Mouse (Mus musculus) intestine, embryonic 14.5 days (tissue): Measurements from ENCODE around the gene Eri3. TPM values are rescaled to one million over a fixed set of nuclear protein-coding genes. Genes with fewer than 3 reads are reported as not detected.
A peak's percentile ranks its signal among the peaks of the same experiment; 100 is the strongest.

Source experiments
- ATAC-seq: fragments of 200-750 bp; cut with Nextera tagmentation; replicated peaks from 2 replicates; pipeline ENCODE4 v1.8.0; 2017; ENCODE audit warnings: low read depth, moderate number of reproducible peaks, moderate TSS enrichment, moderate library complexity; ENCODE audit not compliant: low FRiP score, low TSS enrichment
- DNase-seq: peaks from one replicate; pipeline ENCODE4 v3.0.0-alpha.2; 2018; ENCODE audit warnings: low spot score
- H3K27ac ChIP-seq: fragments of 300-500 bp; sonication (generic); 2 replicates; pipeline ENCODE4 v1.5.1; 2014; ENCODE audit warnings: low read depth, mild to moderate bottlenecking, control low read depth
- H3K27me3 ChIP-seq: fragments of 300-500 bp; sonication (generic); replicated peaks from 2 replicates; pipeline ENCODE4 v1.6.1; 2014; ENCODE audit warnings: low read length, control low read depth; ENCODE audit not compliant: control insufficient read depth, insufficient read depth
- H3K36me3 ChIP-seq: fragments of 300-500 bp; sonication (generic); 2 replicates; pipeline ENCODE4 v1.6.1; 2014; ENCODE audit warnings: low read length, control low read depth; ENCODE audit not compliant: control insufficient read depth, insufficient read depth
- H3K4me1 ChIP-seq: fragments of 300-500 bp; sonication (generic); replicated peaks from 2 replicates; pipeline ENCODE4 v1.6.1; 2014; ENCODE audit warnings: low read length, control low read depth, mixed read lengths; ENCODE audit not compliant: control insufficient read depth, insufficient read depth
- H3K4me2 ChIP-seq: fragments of 300-500 bp; sonication (generic); 2 replicates; pipeline ENCODE4 v1.6.1; 2014; ENCODE audit warnings: low read length
- H3K4me3 ChIP-seq: fragments of 300-500 bp; sonication (generic); 2 replicates; pipeline ENCODE4 v1.5.1; 2014; ENCODE audit warnings: low read depth, low read length, control low read depth, mixed read lengths
- H3K9ac ChIP-seq: fragments of 300-500 bp; sonication (generic); 2 replicates; pipeline ENCODE4 v1.6.1; 2014; ENCODE audit warnings: mild to moderate bottlenecking, low read length
- H3K9me3 ChIP-seq: fragments of 300-500 bp; sonication (generic); 2 replicates; pipeline ENCODE4 v1.6.1; 2016; ENCODE audit warnings: low read length, control low read depth; ENCODE audit not compliant: control insufficient read depth
- whole genome bisulfite sequencing: fragments of 180-500 bp; shearing (Covaris S2); extraction: QIAGEN DNeasy Blood & Tissue Kit; methylation state at CpG from one replicate; pipeline ENCODE4 v1.1.7; 2014; 5-methylcytosine and 5-hydroxymethylcytosine counted together
- polyA plus RNA-seq: library from polyadenylated mRNA; unstranded; fragments of >200 nt; fragmentation: Nextera tagmentation; extraction: Ambion mirVana; gene quantifications from 2 replicates; pipeline ENCODE4 v1.2.1, GENCODE M21; 2014

Gene Eri3
- polyA plus RNA-seq, 1 experiment from 2014 or later = 141 TPM

- H3K4me3 ChIP-seq = no peak overlapping the region
- 83% methylated on average over 10 of the region's 10 CpGs for WGBS
- H3K27ac ChIP-seq = no peak overlapping the region
- H3K27me3 ChIP-seq = no peaks in the 10 kb centered on the region
- no peaks in the 10 kb centered on the region for H3K4me1 ChIP-seq
- no peaks in the 10 kb centered on the region for H3K9me3 ChIP-seq
- no peak for DNase-seq
- ATAC-seq = no peak
- no peak overlapping the region for H3K4me2 ChIP-seq
- H3K9ac ChIP-seq = no peak overlapping the region
- peaks cover 10% of the 10 kb centered on the region; the same call in 1 of the 2 replicates for H3K36me3 ChIP-seq
These were observed 114.4 kb downstream of the Eri3 start for GRCm38 (mm10) chr4:117664411-117665137.

GRCm38 (mm10) chr4:117665531-117665930, 115.4 kb downstream of the Eri3 start:
- H3K27me3 ChIP-seq = no peaks in the 10 kb centered on the region
- 80% methylated on average over 7 of the region's 7 CpGs for WGBS
- H3K9ac ChIP-seq = no peak overlapping the region
- no peak overlapping the region for H3K4me3 ChIP-seq
- no peaks in the 10 kb centered on the region for H3K4me1 ChIP-seq
- no peak overlapping the region for H3K27ac ChIP-seq
- H3K9me3 ChIP-seq = no peaks in the 10 kb centered on the region
- H3K4me2 ChIP-seq = no peak overlapping the region
- H3K36me3 ChIP-seq = peaks cover 10% of the 10 kb centered on the region; the same call in 1 of the 2 replicates
- ATAC-seq = no peak
- DNase-seq = no peak

GRCm38 (mm10) chr4:117666054-117666453, 115.9 kb downstream of the Eri3 start:
- Histone ChIP-seq H3K4me3 (no peak overlapping the region), H3K27me3 (no peaks in the 10 kb centered on the region), H3K9me3 (no peaks in the 10 kb centered on the region), H3K4me2 (no peak overlapping the region), H3K4me1 (no peaks in the 10 kb centered on the region), H3K27ac (no peak overlapping the region), H3K9ac (no peak overlapping the region), H3K36me3 (peaks cover 10% of the 10 kb centered on the region; the same call in 1 of the 2 replicates)
- 77% methylated on average over 8 of the region's 8 CpGs for WGBS
- ATAC-seq (no peak), DNase-seq (no peak)

- H3K9ac ChIP-seq = no peak overlapping the region
These were observed 119.7 kb downstream of the Eri3 start for GRCm38 (mm10) chr4:117669874-117670273.

GRCm38 (mm10) chr4:117672042-117672441, 121.9 kb downstream of the Eri3 start:
- DNase-seq (no peak), ATAC-seq (no peak)
- peaks cover 42% of the 10 kb centered on the region for H3K36me3 ChIP-seq
- no peaks in the 10 kb centered on the region for H3K27me3 ChIP-seq
- H3K4me1 ChIP-seq = no peaks in the 10 kb centered on the region
- no peak overlapping the region for H3K4me2 ChIP-seq
- no peak overlapping the region for H3K9ac ChIP-seq
- WGBS = 65% methylated on average over 9 of the region's 9 CpGs
- no peak overlapping the region for H3K4me3 ChIP-seq
- H3K9me3 ChIP-seq = no peaks in the 10 kb centered on the region
- no peak overlapping the region for H3K27ac ChIP-seq

More at GRCm38 (mm10) chr4:117669874-117670273, 119.7 kb downstream of the Eri3 start:
- H3K4me1 ChIP-seq = no peaks in the 10 kb centered on the region
- no peaks in the 10 kb centered on the region for H3K9me3 ChIP-seq
- DNase-seq = no peak
- H3K4me3 ChIP-seq = no peak overlapping the region
- peaks cover 22% of the 10 kb centered on the region for H3K36me3 ChIP-seq
- no peak overlapping the region for H3K4me2 ChIP-seq
- H3K27ac ChIP-seq = no peak overlapping the region
- WGBS = 76% methylated on average over 7 of the region's 7 CpGs
- no peak for ATAC-seq
- no peaks in the 10 kb centered on the region for H3K27me3 ChIP-seq

- WGBS = 83% methylated on average over 3 of the region's 3 CpGs
- DNase-seq = no peak
- H3K4me2 ChIP-seq = no peak overlapping the region
- H3K9me3 ChIP-seq = no peaks in the 10 kb centered on the region
- H3K27me3 ChIP-seq = no peaks in the 10 kb centered on the region
- H3K4me1 ChIP-seq = no peaks in the 10 kb centered on the region
- peaks cover 60% of the 10 kb centered on the region for H3K36me3 ChIP-seq
- no peak for ATAC-seq
- no peak overlapping the region for H3K4me3 ChIP-seq
- H3K9ac ChIP-seq = no peak overlapping the region
- no peak overlapping the region for H3K27ac ChIP-seq
These were observed 123.7 kb downstream of the Eri3 start for GRCm38 (mm10) chr4:117673901-117674300.

- ATAC-seq = 0 out of 2 replicates have a peak, but pooled peaks have one; percentile 23
- no peaks in the 10 kb centered on the region for H3K27me3 ChIP-seq
- peak; percentile 92 for DNase-seq
- no peak overlapping the region for H3K4me3 ChIP-seq
- no peak overlapping the region for H3K9ac ChIP-seq
- WGBS = 14% methylated on average over 3 of the region's 3 CpGs
- H3K36me3 ChIP-seq = peaks cover 80% of the 10 kb centered on the region
- H3K9me3 ChIP-seq = no peaks in the 10 kb centered on the region
- peaks cover 5% of the 10 kb centered on the region for H3K4me1 ChIP-seq
- H3K27ac ChIP-seq = no peak overlapping the region
- no peak overlapping the region for H3K4me2 ChIP-seq
These were observed 126.7 kb downstream of the Eri3 start for GRCm38 (mm10) chr4:117676903-117677302.

GRCm38 (mm10) chr4:117680963-117681362, 130.8 kb downstream of the Eri3 start:
- 72% methylated on average over 6 of the region's 6 CpGs for WGBS
- Histone ChIP-seq H3K9ac (no peak overlapping the region), H3K27me3 (no peaks in the 10 kb centered on the region), H3K4me1 (peaks cover 7% of the 10 kb centered on the region), H3K36me3 (peaks cover 47% of the 10 kb centered on the region), H3K27ac (no peak overlapping the region), H3K4me2 (peak overlapping the region; percentile 94), H3K4me3 (peak overlapping the region; percentile 89; the same call in 1 of the 2 replicates), H3K9me3 (no peaks in the 10 kb centered on the region)
- ATAC-seq (no peak), DNase-seq (no peak)
